Mouse (Mus musculus): ENCODE results near the gene Rpl14.
A peak's percentile ranks its signal among the peaks of the same experiment; 100 is the strongest.

Gene Rpl14

DNA sequence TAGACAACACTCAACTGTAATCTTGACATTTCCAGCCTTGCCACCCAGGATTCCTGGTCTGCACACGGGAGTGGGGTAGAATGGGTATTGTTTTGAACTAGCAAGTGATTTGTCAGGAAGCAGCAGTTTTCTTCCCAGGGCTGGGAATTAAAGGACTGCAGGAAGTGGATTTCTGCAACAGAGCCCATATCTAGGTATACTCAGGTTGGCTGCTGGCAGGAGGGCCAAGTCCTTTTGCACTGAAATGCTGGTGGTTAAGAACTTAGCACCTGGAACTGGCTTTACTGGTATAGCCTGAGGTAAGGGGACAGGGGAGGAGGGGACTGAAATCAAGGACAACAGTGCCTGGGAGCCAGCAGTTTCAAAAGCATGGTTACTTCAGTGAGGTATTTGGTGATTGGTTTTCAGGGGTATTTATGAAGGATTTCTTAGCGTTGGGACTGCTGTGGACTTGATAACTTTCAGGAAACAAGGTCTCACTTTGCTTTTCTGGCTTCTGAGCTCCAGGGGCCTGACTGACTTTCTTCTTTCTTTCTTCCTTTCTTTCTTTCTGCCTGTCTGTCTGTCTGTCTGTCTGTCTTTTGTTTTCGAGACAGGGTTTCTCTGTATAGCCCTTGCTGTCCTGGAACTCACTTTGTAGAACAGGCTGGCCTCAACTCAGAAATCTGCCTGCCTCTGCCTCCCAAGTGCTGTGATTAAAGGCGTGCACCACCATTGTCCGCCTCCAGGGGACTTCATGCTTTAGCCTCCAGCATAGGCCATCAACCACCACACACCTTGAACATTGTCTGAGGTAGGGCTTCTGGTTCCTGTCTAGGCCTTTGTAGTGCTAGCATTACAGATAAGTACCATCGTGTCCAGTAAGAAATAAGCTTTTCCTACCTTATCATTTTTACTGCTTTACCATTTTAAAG is 4.8 kb downstream of the Rpl14 start:
- no peak for DNase-seq

DNA sequence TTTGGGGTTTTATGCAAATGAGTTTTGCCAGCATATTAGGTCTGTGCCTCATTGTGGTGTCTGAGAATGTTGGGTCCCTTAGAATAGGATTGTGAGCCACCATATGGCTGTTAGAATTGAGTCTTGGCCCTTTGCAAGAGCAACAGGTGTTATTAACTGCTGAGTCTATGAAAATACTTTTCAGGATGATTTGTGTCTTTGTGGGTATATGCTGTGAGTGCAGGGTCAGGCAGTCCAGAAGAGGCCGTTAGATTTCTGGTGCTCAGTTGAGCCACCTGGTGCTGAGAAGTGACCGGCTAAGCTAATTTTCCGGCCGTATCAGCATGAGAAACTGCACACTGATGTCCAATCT is 5.4 kb downstream of the Rpl14 start:
- DNase-seq = no peak

DNA sequence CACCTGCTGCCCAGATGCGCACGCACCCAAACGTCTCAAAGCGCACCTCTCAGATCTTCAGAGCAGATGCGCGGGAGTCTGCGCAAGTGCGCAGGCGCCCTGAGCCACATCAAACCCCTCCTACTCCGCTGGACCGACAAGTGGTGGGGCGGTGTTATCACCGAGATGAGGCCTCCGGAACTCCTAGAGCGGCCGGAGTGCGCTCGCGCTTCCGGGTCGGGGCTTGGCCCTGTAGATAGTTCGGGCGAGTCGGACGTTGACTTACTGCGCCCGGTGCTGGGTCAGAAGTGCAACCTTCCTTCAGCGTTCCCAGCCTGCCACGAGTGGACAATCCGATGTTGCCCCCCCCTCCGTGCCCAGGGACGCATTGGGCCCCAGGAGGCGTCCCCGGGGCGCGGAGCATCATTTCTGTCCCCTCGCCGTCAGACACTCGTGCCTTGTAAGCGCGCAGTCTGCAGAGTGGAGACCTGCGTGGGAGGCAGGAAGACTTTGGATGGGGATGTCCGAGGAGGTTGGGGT is 5.9 kb downstream of the Rpl14 start:
- DNase-seq = peak; percentile 87

DNA sequence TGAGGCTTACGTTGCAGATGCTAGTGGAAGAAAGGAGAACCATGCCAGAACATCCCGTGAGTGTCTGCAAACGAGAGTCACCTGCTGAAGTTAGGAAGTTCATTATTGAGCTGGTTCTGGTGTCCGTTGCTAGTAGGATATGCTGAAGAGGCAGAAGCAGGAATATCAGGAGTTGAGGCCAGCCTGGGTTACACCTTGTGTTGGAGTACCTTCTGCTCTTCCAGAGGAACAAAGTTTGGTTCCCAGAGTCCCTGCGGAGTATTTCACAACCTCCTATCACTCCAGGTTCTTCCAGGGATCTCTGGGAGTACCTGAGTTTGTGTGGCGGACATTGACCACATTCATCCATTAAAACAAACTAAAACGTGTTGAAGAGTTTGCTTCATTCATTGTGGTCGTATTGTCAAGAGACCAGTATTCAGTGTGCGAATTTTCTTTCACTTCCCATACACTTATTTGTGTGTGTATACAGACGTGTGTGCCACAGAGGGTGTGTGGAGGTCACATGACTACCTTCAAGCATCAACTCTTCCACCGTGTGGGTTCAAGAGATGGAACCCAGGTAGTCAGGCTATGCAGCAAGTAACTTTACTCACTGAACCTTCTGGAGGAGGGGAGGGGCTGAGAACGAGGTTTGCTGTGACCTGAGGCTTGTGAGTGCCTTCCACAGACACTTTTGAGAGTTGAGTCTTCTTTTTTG is 6.6 kb downstream of the Rpl14 start:
- no peak for DNase-seq

DNA sequence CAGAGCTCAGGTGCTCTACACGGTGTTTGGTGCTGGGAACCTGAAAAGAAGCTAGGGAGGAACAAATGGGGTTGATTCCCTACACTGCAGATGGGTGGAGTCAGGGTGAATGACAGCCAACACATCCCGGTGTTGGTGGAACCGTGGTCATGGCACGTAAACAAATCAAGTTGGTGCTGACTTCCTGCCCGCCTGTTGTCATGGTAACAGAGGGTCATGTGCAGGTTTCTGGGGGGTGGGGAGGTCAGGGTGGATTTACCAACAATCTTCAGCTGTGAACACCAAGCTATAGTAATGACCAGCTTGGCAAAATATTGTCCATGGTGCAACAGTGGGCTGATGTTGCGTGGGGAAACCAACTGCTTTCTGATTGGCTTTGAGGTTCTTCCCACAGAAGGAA is 7.5 kb downstream of the Rpl14 start:
- DNase-seq = peak; percentile 7

DNA sequence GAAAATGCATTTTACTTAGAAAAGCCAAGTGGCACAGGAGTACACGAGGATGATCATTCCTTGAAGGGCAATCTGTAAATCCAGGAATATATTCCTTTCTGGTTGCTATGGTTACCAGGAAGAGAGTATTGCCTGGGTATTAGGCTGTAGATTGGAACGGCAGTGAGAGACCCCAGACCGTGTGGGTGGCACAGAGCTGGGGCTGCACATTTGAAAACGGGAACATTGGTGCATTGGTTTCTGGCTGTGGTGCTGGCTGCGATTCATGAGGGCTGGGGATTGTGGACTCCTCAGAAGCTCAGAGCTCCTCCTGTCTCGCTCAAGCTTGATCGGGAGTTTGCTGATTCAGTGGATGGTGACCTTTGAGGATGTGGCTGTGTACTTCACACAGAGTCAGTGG is 8.6 kb downstream of the Rpl14 start:
- DNase-seq = no peak

DNA sequence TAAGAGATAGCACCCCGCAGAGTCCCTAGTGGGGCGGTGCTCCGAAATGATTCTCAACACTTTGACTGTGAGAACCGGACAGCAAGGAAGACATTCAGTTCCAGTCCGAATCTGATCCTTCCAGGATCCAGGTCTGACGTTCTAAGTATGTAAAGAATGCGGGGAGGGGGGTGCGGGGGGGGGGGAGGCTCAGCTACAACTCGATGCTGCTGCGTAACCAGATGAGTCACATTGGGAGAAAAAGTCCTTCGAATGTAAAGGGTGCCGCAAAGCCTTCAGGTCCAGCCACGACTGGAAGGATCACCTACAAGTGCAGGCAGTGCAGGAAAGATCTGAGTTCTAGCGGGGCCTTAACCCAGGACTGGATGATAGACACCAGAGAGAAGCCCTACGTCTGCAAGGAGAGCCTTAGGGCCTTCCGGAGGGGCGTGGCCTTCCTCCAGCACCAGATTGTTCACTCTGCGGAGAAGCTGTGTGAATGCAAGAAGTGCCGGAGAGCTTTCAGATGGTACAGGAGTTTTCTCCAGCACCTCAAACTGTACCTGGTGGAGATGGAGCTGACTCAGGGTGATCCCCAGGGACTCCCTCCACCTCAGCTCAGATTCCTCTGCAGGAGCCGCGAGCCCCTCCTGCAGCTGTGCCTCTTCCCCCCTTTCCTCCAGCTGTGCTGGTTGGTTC is 10.8 kb downstream of the Rpl14 start:
- peak; percentile 56 for DNase-seq

DNA sequence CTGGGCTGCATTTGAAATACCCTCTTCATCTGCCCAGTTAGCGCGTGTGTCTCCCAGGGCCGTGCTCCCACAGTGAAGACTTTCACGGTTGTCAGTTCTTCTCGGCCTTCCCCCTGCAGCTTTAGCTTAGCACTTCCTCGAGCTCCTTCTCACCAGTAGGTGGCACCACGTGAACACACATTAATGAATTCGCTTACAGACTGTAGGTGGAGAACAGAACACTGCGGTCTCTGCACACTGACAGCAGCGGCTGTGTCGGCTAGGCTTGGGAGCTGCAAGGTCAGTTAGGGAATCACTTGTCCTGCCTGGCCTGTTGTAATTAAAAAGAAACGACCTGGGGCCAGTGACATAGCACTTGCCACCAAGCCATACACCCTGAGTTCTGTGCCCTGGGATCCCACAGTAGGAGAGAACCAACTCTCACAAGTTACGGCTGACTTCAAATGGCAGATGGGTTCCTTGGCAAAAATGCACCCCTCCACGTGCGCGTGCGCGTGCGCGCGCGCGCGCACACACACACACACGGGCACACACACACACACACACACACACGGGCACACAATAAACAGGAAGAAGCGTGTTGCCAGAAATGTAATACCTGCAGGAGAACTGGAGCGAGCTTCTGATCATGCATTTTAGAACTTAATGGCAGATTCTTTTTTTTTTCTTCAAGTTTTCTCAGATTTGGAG is 11.5 kb downstream of the Rpl14 start:
- DNase-seq = peak; percentile 92

DNA sequence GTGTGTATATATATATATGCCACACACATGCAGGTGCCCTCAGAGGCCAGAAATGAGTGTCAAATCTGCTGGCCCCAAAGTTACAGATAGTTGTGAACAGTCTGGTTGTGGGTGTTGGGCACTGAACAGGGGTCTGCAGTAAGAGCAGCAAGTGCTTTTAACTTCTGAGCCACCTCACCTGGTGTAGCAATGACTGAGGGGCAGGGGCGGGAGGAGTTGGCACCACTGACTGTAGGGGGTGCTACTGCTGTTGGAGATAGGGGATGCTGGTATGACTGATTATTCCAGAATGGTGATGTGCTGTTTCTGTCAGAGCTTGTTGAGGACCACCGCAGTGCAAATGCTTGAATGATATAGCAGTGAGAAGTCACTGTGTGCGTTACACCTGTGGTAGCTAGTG is 12.1 kb downstream of the Rpl14 start:
- no peak for DNase-seq

DNA sequence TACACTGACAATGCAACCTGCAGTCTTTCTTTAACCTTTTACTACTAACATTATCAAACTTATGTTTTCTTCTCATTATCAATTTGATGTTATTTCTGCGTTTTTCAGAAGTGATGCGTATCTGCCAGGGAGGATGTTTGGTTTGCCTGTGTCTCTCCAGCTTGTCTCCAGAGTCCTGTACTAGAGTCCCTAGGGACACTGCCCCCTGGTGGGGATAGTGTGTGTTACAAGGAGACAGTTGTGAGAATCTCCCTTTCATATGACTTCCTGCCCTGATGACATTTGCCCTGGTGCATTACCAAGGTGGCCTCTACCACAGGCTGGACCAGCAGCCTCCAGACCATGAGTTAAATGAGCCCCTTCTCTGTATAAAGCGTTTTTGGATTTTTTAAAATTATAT is 15.3 kb downstream of the Rpl14 start:
- peak; percentile 87 for DNase-seq

DNA sequence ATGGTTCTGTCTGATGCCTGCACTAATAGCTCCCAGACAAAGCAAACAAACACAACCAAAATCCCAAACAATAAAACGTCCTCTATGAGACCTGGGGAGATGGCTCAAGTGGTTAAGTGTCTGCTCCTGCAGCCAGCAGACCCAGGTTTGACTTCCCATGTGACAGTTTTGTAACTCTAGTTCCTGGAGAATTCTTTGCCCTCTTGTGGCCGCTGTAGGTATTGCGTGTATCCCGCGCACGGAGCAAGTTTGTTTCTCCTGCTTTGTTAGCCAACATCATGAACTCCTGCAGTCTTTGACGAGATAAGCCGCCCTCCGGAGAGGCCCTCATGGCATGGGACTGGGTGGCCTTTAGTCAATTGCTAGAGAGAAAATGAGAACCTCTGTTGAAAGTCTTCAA is 20.2 kb downstream of the Rpl14 start:
- DNase-seq = peak; percentile 86

DNA sequence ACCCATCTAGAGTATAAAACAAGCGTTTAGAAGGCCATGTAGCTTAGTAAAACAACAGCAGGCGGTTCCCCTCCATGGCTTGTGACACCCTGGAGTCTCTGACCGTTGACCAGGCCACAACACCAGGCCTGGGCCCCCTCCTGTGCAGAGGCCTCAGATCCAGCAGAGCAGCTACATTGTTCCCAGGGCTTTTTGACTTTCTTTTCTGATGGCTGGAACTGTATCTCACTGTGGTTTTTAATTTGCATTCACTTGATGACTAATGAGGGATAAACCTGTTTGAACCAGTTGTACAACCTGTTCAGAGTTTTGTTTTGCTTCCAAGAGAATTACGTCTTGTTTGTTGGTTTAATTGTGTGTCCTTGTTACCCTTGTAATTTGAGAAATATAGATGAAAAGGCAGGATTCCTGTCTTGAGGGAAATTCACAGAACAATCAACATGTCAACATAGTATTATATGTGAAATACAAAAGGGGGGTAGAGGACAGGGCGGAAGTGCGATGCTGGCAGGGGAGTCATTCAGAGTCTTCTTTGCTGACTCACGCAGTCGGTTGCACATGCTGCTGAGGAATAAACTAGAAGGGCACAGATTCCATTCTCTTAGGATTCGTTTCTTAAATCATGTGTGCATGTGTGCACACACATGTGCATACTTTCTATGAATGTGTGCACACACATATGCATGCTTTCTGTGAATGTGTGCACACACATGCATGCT is 22.3 kb downstream of the Rpl14 start:
- DNase-seq = no peak

DNA sequence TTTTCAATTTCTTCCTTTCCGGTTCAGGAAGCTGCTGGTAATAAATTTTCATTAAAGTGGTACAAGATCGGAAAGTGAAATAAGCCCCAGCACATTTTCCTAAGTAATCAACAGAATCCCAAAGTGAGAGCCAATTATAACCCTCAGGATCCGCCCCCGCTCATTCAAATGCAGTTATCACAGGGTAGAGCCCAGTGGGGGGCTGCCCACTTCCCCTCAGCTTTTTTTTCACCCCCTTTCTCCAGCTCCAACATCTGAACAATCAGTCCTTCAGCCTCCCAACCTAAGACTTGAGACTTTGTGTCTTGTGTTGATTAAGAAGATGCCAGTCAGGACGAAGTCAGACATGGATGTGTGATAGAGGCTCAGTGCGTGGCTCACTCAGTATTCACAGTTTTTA is 23.6 kb downstream of the Rpl14 start:
- no peak for DNase-seq

DNA sequence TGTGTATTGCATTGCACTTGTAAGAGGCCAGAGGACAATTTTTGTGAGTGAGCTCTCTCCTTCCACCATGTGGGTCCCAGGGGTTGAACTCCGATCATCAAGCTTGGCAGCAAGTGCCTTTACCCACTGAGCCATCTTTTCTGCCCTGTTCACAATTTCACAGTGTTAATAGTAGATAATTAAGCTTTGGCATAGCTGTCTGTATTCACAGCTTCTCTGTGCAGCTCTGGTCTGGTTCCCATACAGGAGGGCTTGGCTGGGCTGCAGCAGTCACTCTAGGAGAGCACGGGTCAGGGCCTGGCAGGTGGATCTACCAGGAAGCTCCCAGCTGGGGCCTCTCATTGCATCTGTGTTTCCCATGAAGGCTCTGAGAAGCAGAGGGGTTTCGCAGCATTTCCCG is 24.1 kb downstream of the Rpl14 start:
- no peak for DNase-seq

DNA sequence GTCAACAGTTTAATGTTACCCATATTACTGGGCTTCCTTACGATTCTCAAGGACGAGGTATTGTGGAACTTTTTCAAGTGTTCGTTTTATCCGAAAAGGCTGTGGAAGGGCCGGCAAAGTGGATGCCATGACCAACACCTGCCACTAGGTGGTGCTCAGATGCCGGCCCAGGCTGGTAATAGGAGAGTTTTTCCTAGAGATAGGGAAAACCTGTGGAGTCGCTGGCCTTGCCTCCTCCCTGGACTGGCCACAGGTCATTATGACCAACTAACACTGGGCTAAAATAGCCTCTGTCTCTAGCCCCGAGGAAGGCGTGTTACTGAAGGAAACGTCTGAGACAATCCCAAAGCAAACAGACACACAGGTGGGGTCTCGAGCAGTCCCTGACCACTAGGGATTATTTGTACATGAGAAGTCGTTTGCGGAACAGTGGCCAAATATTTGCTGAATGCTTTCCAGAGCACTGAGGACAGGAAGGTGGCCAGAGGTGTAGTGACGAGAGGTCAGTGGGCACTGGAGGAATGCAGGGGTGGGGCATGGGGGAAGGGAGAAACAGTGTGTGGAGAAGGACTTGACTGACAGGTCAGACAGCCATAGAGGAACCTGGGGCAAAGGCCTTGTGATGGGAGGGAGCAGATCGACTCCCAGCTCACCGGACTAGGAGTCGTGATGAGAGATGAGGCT is 30.4 kb downstream of the Rpl14 start:
- DNase-seq = peak; percentile 82

DNA sequence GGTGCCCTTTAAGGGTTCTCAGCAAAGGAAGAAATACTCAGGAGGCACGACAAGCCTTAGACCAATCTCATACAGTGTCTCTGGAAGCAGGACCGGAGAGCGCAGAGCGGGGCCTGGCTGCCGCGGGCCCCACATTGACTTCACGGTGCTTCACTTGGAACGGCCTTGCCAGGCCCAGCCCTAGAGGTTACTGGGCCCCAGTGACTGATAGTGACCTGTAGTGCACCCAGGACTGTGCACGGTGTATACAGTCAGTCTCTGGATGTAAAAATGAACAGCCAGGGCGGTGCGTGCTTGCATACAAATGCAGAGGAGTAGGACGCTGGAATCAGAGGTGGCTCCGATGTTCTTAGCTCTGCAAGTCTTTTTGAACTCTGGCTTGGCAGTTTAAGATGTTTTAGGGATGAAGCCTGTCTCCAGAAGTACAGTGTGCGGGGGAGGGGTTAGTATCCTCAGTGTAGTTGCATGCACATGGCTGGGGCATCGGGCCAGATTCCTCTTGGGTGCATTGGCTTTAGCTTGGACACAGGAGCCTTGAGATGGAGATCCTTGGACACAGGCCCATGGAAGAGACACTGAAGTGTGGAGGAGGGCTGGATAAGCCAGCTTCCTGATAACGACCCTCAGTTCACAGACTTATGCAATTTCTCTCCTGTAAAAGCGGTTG is 31.1 kb downstream of the Rpl14 start:
- peak; percentile 10 for DNase-seq

DNA sequence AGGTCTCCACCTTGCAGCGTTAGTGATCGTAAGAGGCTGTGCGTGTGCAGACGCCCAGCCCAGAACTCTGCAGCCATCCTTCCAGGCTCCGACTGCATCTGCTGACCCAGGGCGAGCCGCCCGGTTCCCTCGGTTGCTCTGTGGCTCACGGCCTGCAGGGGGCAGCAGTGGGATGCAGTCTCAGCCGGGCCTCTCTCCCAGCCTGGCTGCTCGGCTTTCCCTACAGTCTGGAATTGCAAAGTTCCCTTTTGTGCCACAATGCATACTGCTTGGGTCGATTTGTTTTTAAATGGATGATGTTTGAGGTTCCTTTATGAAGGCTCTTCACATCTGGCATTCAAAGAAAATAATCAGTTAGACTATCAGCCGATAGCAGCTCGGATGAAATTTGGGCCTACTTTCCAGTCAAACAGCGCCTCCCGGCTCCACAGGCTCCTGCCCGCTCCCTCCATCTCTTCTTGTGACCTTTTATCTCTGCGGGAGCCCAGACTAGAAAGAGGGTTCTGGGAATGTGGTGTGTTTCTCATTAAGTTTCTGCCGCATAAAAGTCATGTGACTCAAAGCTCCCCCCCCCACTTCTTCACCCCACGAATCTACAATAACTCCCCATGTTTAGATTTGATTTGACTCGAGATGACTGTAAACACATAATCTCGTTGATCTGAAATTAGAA is 31.7 kb downstream of the Rpl14 start:
- DNase-seq = peak; percentile 90

DNA sequence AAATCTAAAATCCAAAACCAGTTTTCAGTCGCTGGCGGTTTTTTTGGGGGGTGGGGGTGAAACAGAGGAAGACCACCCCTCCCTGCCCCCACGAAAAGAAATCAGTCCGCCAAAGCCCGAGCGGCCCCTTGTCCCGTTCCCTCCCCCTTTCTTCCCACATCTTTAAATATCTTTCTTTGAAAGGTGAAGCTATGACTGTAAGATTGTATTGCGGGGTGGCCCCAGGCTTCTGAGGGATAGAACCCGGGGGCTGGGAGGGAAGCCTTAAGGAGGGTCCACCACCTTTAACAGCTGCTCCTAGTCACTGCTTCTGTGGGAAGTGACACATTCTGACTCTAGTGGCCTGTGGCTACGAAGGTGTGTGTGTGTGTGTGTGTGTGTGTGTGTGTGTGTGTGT is 32.3 kb downstream of the Rpl14 start:
- DNase-seq = no peak

DNA sequence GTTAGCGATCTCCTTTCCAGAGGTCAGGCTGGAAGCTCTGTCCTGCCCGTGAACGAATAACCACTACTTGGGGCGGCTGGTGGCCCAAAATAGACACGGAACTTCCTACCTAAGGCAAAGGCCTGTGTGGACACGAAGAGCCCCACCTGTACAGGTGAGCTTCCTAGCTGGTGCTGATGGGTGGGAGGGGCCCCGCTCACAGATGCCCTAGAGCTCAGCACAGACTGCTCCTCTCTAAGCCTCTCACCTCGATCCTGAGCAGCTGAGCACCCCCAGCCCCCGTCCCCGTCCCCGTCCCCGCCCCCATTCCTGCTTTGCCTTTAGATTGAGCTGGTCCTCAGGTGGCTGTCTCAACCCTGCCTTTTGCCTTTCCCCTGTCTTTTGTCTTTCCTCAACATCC is 32.7 kb downstream of the Rpl14 start:
- DNase-seq = no peak

DNA sequence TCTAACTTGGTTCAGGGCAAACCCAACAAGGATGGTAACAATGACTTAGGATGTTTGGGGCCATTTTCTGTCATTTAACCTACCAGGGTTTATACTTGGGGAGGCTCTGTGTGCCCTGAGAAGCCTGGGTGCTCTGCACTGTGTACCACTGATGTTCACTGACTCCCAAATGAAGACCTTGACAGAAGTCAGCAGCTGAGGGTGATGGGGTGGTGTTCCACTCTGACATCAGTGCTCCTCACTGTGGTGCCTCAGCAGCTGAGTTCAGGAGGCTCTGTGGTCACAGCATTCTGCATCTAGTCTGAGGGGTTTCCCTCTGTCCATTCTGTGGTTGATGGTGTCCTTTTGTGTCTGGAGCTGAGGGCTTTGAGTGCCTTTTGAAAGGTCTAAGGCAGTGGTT is 39.8 kb downstream of the Rpl14 start:
- no peak for DNase-seq

DNA sequence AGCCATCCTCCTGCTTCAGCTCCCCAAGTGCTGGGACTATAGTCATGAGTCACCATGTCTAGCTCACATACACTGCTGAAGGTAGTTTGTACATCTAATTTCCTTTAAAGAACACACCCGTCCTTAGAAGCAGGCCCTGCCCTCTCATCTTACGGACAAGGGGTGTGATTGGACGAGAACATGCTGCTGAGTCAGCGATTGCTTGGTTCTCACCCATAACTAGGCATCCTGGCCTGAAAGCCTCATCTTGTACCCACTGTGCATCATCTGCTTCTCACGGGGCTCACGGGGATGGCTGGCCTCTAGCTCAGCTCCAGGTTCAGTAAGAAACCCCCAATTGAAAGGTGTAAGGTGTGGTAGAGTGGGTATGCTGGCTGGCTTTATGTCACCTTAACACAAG is 42.8 kb downstream of the Rpl14 start:
- no peak for DNase-seq

Data from lung, postnatal 14 days (tissue).